Mouse (Mus musculus) neural tube, embryonic 10.5 days (tissue): ENCODE data around the gene Rasgef1b.
A peak's percentile ranks its signal among the peaks of the same experiment; 100 is the strongest.

Experiments
- DNase-seq: peaks from one replicate; pipeline ENCODE4 v3.0.0-alpha.2; 2017; ENCODE audit warnings: low spot score; ENCODE audit errors: extremely low spot score

Gene Rasgef1b

GRCm38 (mm10) chr5:99262197-99262920, 466.5 kb downstream of the Rasgef1b start:
- DNase-seq = no peak

GRCm38 (mm10) chr5:99261121-99261724, 467.6 kb downstream of the Rasgef1b start:
- DNase-seq = no peak

GRCm38 (mm10) chr5:99258003-99258500, 470.8 kb downstream of the Rasgef1b start:
- no peak for DNase-seq

GRCm38 (mm10) chr5:99252203-99253135, 476.4 kb downstream of the Rasgef1b start:
- DNase-seq = peak; percentile 95

GRCm38 (mm10) chr5:99251379-99252202, 477.3 kb downstream of the Rasgef1b start:
- DNase-seq = peak; percentile 55

GRCm38 (mm10) chr5:99250820-99251219, 478.0 kb downstream of the Rasgef1b start:
- no peak for DNase-seq

GRCm38 (mm10) chr5:99248501-99248900, 480.4 kb downstream of the Rasgef1b start:
- peak; percentile 98 for DNase-seq

- no peak for DNase-seq
Observed at GRCm38 (mm10) chr5:99247915-99248314, 480.9 kb downstream of the Rasgef1b start.

- no peak for DNase-seq
Observed at GRCm38 (mm10) chr5:99247441-99247840, 481.4 kb downstream of the Rasgef1b start.

GRCm38 (mm10) chr5:99246972-99247371, 481.9 kb downstream of the Rasgef1b start:
- peak; percentile 35 for DNase-seq

GRCm38 (mm10) chr5:99241988-99242740, 486.7 kb downstream of the Rasgef1b start:
- DNase-seq = no peak

- no peak for DNase-seq
Observed at GRCm38 (mm10) chr5:99240501-99240900, 488.4 kb downstream of the Rasgef1b start.

GRCm38 (mm10) chr5:99239677-99240076, 489.2 kb downstream of the Rasgef1b start:
- no peak for DNase-seq

- DNase-seq = no peak
Observed at GRCm38 (mm10) chr5:99238150-99238549, 490.7 kb downstream of the Rasgef1b start.

GRCm38 (mm10) chr5:99236888-99237752, 491.7 kb downstream of the Rasgef1b start:
- no peak for DNase-seq

GRCm38 (mm10) chr5:99236431-99236830, 492.4 kb downstream of the Rasgef1b start:
- DNase-seq = no peak

- DNase-seq = no peak
Observed at GRCm38 (mm10) chr5:99234275-99234674, 494.6 kb downstream of the Rasgef1b start.

GRCm38 (mm10) chr5:99233176-99233575, 495.7 kb downstream of the Rasgef1b start:
- DNase-seq = no peak

GRCm38 (mm10) chr5:99232410-99232809, 496.5 kb downstream of the Rasgef1b start:
- no peak for DNase-seq
